Mouse (Mus musculus) forebrain, embryonic 15.5 days (tissue): ENCODE data around the gene Macrod2. TPM values are rescaled to one million over a fixed set of nuclear protein-coding genes. Genes with fewer than 3 reads are reported as not detected.

Source experiments
- ATAC-seq: fragments of 200-750 bp; cut with Nextera tagmentation; replicated peaks from 2 replicates; pipeline ENCODE4 v1.8.0; 2017; ENCODE audit warnings: mild to moderate bottlenecking, moderate TSS enrichment, moderate library complexity
- H3K27ac ChIP-seq: fragments of 300-500 bp; sonication (generic); replicated peaks from 2 replicates; pipeline ENCODE4 v1.5.1; 2015; ENCODE audit warnings: mild to moderate bottlenecking, inconsistent platforms
- H3K27me3 ChIP-seq: fragments of 300-500 bp; sonication (generic); 2 replicates; pipeline ENCODE4 v1.6.1; 2015; ENCODE audit warnings: inconsistent platforms
- H3K36me3 ChIP-seq: fragments of 300-500 bp; sonication (generic); 2 replicates; pipeline ENCODE4 v1.6.1; 2015; ENCODE audit warnings: mild to moderate bottlenecking, inconsistent platforms
- H3K4me1 ChIP-seq: fragments of 300-500 bp; sonication (generic); 2 replicates; pipeline ENCODE4 v1.6.1; 2015; ENCODE audit warnings: inconsistent platforms
- H3K4me2 ChIP-seq: fragments of 300-500 bp; sonication (generic); replicated peaks from 2 replicates; pipeline ENCODE4 v1.6.1; 2015; ENCODE audit warnings: mild to moderate bottlenecking, inconsistent platforms
- H3K4me3 ChIP-seq: fragments of 300-500 bp; sonication (generic); 2 replicates; pipeline ENCODE4 v1.5.1; 2015; ENCODE audit warnings: mild to moderate bottlenecking, inconsistent platforms
- H3K9ac ChIP-seq: fragments of 300-500 bp; sonication (generic); replicated peaks from 2 replicates; pipeline ENCODE4 v1.6.1; 2015; ENCODE audit warnings: mild to moderate bottlenecking, inconsistent platforms
- H3K9me3 ChIP-seq: fragments of 300-500 bp; sonication (generic); 2 replicates; pipeline ENCODE4 v1.6.1; 2016; ENCODE audit warnings: inconsistent platforms
- WGBS: fragments of 180-500 bp; shearing (Covaris S2); methylation state at CpG from one replicate; pipeline ENCODE4 v1.1.7; 2015; ENCODE audit warnings: mixed read lengths; 5-methylcytosine and 5-hydroxymethylcytosine counted together
- polyA plus RNA-seq: library from polyadenylated mRNA; unstranded; fragments of >200 nt; fragmentation: Nextera tagmentation; extraction: Ambion mirVana; gene quantifications from 2 replicates; pipeline ENCODE4 v1.2.1, GENCODE M21; 2015

Macrod2 gene
- polyA plus RNA-seq, 1 experiment from 2014 or later = 93.1 TPM

DNA sequence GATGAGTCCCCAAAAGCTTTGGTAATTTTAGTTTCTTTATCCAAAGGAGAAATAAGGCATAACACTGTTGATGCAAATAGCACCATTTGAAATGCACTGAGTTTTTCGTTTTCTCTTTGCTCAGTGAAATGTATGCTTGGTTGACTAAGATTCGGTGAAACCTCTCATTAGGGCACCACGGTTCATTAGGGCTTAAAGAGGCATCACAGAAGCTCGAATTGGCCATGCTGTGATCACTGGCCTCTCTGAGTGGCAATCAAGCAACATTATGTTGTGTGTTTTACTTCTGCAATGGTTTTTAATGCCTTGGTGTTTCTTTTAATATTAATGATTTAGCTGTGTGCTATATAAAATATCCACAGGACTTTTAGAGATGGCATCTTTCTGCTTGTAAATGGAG, 768.8 kb downstream of the Macrod2 start:
- Histone ChIP-seq H3K9ac (no peak overlapping the region), H3K4me3 (no peak overlapping the region), H3K4me1 (no peaks in the 10 kb centered on the region), H3K27me3 (no peaks in the 10 kb centered on the region), H3K9me3 (no peaks in the 10 kb centered on the region), H3K27ac (no peak overlapping the region), H3K36me3 (no peaks in the 10 kb centered on the region), H3K4me2 (no peak overlapping the region)
- ATAC-seq = 0 out of 2 replicates have a peak, but pooled peaks have one; percentile 51
- 6% methylated on average over 4 of the region's 4 CpGs for WGBS

DNA sequence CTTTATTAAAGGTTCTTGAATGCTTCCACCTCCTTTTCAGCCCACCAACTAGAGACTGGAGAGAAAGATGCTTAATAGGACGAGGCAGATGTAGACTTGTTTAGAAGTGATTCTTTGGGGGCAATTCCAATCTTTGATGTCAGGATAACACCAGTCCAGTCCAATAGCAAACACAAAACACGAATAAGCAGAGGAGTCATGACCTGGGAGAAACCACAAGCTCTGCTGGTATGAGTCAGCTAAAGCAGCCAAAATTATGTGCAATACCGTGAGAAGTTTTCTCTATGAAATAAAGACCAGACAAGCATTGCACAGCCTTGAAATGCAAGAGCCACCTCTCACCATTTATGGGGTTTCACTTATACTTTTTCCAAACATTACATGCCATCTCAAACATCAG, 774.5 kb downstream of the Macrod2 start:
- no peaks in the 10 kb centered on the region for H3K9me3 ChIP-seq
- WGBS = 84% methylated on average over 3 of the region's 3 CpGs
- no peak overlapping the region for H3K9ac ChIP-seq
- no peak overlapping the region for H3K27ac ChIP-seq
- no peak for ATAC-seq
- no peak overlapping the region for H3K4me2 ChIP-seq
- H3K27me3 ChIP-seq = no peaks in the 10 kb centered on the region
- no peak overlapping the region for H3K4me3 ChIP-seq
- no peaks in the 10 kb centered on the region for H3K36me3 ChIP-seq
- no peaks in the 10 kb centered on the region for H3K4me1 ChIP-seq

DNA sequence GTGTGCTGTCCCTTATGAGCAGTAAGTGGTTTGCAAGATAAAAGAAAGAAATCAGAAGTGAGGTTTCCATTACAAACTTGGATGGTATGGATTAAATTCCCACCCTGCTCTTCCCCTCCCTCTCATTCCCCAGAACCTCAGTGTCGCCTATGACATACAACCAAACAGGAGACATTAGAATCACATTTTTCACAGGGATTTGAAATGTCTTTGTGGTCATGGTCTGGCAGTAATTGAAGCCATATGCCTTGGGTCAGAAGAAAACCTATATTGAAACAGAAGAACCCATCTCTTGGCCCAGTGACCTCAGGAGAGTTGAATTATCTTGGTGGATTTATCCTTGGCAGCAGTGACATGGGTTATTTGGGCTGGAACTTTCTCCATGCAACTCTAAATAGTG, 778.1 kb downstream of the Macrod2 start:
- 88% methylated on average over 1 of the region's 1 CpGs for WGBS
- no peaks in the 10 kb centered on the region for H3K9me3 ChIP-seq
- no peak overlapping the region for H3K4me3 ChIP-seq
- H3K4me2 ChIP-seq = no peak overlapping the region
- H3K27ac ChIP-seq = no peak overlapping the region
- H3K9ac ChIP-seq = no peak overlapping the region
- H3K36me3 ChIP-seq = no peaks in the 10 kb centered on the region
- no peaks in the 10 kb centered on the region for H3K27me3 ChIP-seq
- ATAC-seq = no peak
- no peaks in the 10 kb centered on the region for H3K4me1 ChIP-seq

DNA sequence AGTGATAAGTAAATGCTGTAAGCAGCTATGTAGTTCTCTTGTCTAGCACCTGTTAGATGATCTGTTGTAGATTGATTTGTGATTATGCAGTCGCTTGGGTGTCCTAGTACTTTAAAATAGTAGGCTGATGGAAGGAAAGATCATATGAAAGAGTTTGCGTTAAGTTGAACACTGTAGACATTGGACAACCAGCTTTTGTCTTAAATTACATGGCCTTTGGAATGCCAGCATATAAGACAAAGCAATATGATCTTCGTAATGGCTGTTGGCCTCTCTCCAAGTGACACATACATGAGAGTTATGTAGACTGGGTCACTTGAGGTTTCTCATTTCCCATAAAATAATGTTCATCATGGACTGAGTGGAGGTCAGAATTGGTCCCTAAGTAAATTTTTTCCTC, 778.5 kb downstream of the Macrod2 start:
- ATAC-seq = no peak
- Histone ChIP-seq H3K36me3 (no peaks in the 10 kb centered on the region), H3K4me1 (no peaks in the 10 kb centered on the region), H3K9ac (no peak overlapping the region), H3K4me2 (no peak overlapping the region), H3K27ac (no peak overlapping the region), H3K9me3 (no peaks in the 10 kb centered on the region), H3K27me3 (no peaks in the 10 kb centered on the region), H3K4me3 (no peak overlapping the region)
- 91% methylated on average over 3 of the region's 3 CpGs for WGBS

DNA sequence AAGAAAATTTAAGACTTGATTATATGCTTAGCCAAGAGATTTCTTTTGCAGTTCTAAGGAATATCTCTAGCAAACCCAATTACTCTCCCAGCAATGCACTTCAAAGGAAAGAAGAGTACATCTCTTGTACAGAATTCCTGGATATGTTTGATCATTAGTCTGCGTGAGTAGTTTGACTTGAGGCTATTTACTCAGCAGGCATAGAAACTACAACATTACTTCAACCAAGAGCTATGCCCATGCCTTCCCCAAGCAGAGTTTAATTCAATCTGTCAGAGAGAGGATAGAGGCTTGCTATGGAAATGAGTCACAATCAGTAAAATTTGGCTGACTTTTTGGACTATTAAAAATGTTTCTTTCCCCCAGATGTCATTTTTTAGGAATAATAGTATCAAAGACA, 785.5 kb downstream of the Macrod2 start:
- H3K36me3 ChIP-seq = no peaks in the 10 kb centered on the region

DNA sequence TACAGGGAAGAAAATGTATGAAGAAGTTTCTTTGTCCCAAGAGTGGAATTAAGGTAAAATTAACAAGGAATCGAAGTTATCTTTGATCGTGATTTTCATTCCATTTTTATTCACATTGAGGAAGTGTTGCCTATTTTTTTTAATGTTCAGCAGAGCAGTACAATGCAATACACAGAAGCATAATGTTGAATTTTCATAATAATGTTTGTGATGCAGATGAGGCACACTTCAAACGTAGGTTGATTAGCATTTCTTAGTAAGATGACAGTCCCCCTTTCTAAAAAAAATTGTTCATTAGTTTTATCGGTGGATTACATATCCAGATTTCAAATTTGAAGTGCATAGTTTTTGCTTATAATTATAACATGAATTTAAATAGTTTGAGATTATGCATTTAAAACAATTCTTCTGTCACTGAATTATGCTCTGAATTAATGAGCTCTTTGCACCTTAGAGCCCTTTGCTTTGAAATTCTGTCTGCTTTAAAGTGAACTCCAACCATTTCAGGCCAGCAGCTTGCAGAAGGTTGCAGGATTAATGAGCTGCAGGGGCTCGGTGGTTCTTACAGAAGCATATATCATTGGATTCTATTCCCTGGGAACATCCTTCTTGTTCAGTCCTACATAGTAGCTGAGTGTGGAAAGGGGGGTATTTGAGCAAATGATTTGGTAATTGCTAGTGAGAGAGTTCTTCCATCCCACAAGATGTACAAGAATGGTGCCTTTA, 787.1 kb downstream of the Macrod2 start:
- peak overlapping the region; percentile 37; the same call in 1 of the 2 replicates for H3K27ac ChIP-seq
- H3K36me3 ChIP-seq = no peaks in the 10 kb centered on the region
- H3K4me3 ChIP-seq = no peak overlapping the region
- no peaks in the 10 kb centered on the region for H3K9me3 ChIP-seq
- H3K4me1 ChIP-seq = peaks cover 7% of the 10 kb centered on the region
- no peak overlapping the region for H3K4me2 ChIP-seq
- no peak for ATAC-seq
- H3K9ac ChIP-seq = no peak overlapping the region
- 25% methylated on average over 5 of the region's 5 CpGs for WGBS
- no peaks in the 10 kb centered on the region for H3K27me3 ChIP-seq

More for the DNA sequence above, 785.5 kb downstream of the Macrod2 start:
- H3K27ac ChIP-seq = no peak overlapping the region
- no peaks in the 10 kb centered on the region for H3K9me3 ChIP-seq
- no peak overlapping the region for H3K4me3 ChIP-seq
- no peak overlapping the region for H3K9ac ChIP-seq
- ATAC-seq = no peak
- WGBS = 31% methylated on average over 1 of the region's 1 CpGs
- H3K27me3 ChIP-seq = no peaks in the 10 kb centered on the region
- H3K4me1 ChIP-seq = peaks cover 7% of the 10 kb centered on the region
- no peak overlapping the region for H3K4me2 ChIP-seq

DNA sequence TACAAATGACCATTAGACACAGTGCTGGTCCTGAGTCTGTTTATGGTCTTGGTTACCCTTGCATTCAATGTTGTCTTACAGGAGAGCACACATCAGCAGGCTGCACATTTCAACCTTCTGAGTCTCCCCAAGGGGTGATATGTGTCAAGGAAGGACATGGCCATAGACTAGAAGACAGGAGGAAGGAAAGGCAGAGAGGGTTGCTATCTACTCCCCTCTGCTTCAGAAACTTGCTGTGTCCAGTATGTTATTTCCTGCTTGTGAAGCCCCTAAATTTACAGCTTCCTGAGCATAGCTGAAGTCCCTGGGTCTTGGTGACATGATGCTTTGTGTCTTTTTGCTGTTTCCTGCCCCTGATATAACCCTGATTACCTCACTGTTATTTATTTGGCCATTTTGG, 799.4 kb downstream of the Macrod2 start:
- Histone ChIP-seq H3K4me1 (no peaks in the 10 kb centered on the region), H3K9me3 (no peaks in the 10 kb centered on the region), H3K27me3 (no peaks in the 10 kb centered on the region), H3K27ac (no peak overlapping the region), H3K4me2 (no peak overlapping the region), H3K4me3 (no peak overlapping the region), H3K9ac (no peak overlapping the region), H3K36me3 (no peaks in the 10 kb centered on the region)
- ATAC-seq = no peak

DNA sequence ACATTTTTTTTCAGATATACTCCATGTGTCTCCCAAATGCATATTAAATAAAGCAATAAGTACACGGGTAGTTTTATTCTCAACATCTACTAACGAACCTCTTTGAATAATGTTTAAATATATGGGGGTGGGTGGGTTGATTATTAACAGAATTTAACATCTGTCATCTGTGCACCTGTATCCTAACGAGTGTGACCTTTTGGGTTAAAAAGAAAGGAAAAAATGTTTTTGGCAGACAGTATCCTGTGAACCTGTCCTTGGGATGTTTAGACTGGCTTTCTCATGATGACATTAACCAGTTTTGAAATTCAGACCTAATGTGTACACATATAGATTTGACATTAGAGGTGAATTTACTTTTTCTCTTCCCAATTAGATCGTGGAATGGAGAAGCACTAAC, 805.4 kb downstream of the Macrod2 start:
- H3K27ac ChIP-seq = no peak overlapping the region
- no peaks in the 10 kb centered on the region for H3K27me3 ChIP-seq
- ATAC-seq = no peak
- H3K4me2 ChIP-seq = no peak overlapping the region
- H3K9me3 ChIP-seq = no peaks in the 10 kb centered on the region
- WGBS = 38% methylated on average over 4 of the region's 4 CpGs
- H3K4me1 ChIP-seq = no peaks in the 10 kb centered on the region
- no peak overlapping the region for H3K4me3 ChIP-seq
- H3K9ac ChIP-seq = no peak overlapping the region
- H3K36me3 ChIP-seq = no peaks in the 10 kb centered on the region

DNA sequence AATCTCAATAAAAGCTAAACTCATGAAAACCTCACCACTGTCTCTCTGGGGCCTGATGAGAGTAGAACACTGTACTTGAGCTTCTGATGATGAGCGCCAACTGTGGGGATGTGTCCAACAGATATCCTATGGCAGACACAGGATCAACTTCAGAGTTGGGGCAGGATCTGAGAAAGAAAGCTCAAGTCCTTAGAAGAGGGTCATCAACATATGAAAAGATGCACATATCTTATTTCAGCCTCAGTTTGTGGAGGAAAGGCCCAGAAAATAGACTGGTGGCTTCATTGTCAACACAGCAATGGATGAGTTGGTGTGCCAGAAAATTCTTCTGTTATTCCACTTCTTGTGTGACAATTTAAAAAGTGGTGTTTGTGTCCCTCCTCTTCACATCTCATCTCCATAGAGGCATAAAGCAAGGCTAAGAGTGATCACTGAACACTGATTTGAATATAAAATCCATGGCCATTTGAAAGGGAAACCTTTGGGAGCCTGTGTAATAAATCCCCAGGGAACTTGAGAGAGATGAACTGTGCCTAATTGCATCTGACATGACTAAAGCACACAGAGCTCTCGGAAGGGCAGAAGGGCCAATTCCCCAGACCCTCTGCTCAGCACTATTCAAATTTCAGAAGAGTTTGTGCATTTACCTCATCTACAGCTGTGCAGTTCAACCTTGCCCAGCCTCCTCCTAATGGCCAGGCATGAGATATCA, 806.4 kb downstream of the Macrod2 start:
- H3K36me3 ChIP-seq = no peaks in the 10 kb centered on the region
- H3K9me3 ChIP-seq = no peaks in the 10 kb centered on the region
- H3K9ac ChIP-seq = no peak overlapping the region
- WGBS = 75% methylated on average over 2 of the region's 2 CpGs
- H3K4me1 ChIP-seq = no peaks in the 10 kb centered on the region
- H3K4me2 ChIP-seq = no peak overlapping the region
- no peaks in the 10 kb centered on the region for H3K27me3 ChIP-seq
- no peak overlapping the region for H3K27ac ChIP-seq
- H3K4me3 ChIP-seq = no peak overlapping the region
- no peak for ATAC-seq

DNA sequence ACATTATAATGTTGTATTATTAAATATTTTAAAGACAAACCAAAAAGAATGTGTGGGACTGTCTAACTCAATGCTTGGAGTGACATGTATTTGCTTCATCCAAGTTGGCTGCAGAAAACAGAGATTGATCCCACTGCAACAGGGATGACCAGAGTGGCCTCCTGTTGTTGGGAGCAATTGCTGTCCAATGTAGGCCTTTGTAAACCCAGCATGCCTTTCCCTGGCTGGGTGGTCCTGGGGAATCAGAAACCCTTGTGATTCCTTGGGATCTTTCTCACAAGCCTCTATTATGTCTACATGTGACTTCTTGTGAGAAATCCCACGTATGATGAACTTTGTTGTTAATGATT, 806.9 kb downstream of the Macrod2 start:
- H3K9ac ChIP-seq = no peak overlapping the region
- no peaks in the 10 kb centered on the region for H3K36me3 ChIP-seq
- no peak overlapping the region for H3K27ac ChIP-seq
- no peak overlapping the region for H3K4me3 ChIP-seq
- no peaks in the 10 kb centered on the region for H3K9me3 ChIP-seq
- H3K27me3 ChIP-seq = no peaks in the 10 kb centered on the region
- H3K4me2 ChIP-seq = no peak overlapping the region
- no peak for ATAC-seq
- WGBS = 82% methylated on average over 1 of the region's 1 CpGs
- no peaks in the 10 kb centered on the region for H3K4me1 ChIP-seq

DNA sequence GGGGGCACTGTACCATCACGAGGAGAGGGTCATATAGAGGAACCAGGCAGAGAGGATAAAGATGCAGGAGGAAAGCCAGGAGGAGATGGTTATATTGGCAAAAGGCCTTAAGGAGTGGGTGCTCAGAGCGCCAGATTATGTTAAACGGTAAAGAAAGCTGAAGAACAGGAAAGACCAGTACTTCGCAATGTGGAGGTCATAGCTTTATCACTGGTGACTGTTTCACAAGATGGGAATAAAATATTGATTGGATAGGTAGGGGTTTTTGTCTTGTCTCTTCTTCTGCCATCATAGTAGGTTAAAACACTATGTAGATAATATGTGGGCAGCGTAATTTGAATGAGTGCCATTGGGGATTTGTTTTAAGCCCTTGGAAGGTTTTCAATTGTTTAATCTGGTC, 816.2 kb downstream of the Macrod2 start:
- Histone ChIP-seq H3K4me1 (no peaks in the 10 kb centered on the region), H3K4me2 (no peak overlapping the region), H3K36me3 (no peaks in the 10 kb centered on the region), H3K4me3 (no peak overlapping the region), H3K27ac (no peak overlapping the region), H3K27me3 (no peaks in the 10 kb centered on the region), H3K9ac (no peak overlapping the region), H3K9me3 (no peaks in the 10 kb centered on the region)
- no peak for ATAC-seq
- whole genome bisulfite sequencing = 88% methylated on average over 5 of the region's 5 CpGs

DNA sequence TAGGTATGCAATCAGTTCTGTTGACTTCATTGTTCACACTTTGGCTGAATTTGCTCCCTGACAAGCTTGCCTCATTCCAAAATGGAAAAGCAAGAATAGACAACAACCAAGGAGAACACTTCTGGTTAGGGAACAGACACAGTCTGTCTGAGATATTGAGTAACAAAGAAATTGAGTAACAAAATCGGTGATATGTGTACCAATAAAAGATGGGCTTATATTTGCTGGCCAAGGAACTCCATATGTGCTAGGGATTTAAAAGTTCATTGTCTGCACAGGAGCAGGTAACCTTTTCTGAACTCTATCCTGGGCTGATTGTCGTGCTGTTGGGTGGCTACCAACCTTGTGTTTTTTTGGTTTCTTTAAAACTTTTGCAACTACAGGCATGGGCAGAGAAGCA, 817.2 kb downstream of the Macrod2 start:
- H3K4me2 ChIP-seq = no peak overlapping the region
- WGBS = 91% methylated on average over 2 of the region's 2 CpGs
- H3K4me1 ChIP-seq = peaks cover under 1% of the 10 kb centered on the region; the same call in 1 of the 2 replicates
- H3K4me3 ChIP-seq = no peak overlapping the region
- no peak overlapping the region for H3K27ac ChIP-seq
- H3K36me3 ChIP-seq = no peaks in the 10 kb centered on the region
- H3K9me3 ChIP-seq = no peaks in the 10 kb centered on the region
- no peak overlapping the region for H3K9ac ChIP-seq
- no peak for ATAC-seq
- H3K27me3 ChIP-seq = no peaks in the 10 kb centered on the region

DNA sequence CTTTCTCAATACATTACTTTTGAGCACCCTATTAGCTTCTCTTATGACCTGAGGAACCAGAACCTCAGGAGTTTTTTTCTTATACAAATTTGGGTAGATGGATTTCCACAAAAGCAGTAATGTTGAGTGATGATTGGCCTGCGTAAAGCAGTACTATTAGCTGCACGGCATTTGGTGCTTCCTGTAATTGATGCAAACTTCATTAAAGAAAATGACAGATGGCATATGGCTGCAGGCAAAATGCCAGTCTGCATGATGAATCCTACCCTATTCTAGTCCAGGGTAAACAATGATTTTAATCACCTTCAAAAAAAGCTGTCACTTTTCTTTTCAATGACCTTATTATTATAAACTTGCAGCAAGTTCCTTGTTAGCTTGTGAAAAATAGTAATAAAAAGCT, 822.4 kb downstream of the Macrod2 start:
- no peaks in the 10 kb centered on the region for H3K27me3 ChIP-seq
- H3K4me1 ChIP-seq = peaks cover 10% of the 10 kb centered on the region
- H3K4me3 ChIP-seq = no peak overlapping the region
- ATAC-seq = peak; percentile 86
- H3K9ac ChIP-seq = no peak overlapping the region
- no peaks in the 10 kb centered on the region for H3K36me3 ChIP-seq
- 27% methylated on average over 2 of the region's 2 CpGs for WGBS
- H3K9me3 ChIP-seq = 0 out of 2 replicates have a peak, but pooled peaks cover 8% of the 10 kb centered on the region
- no peak overlapping the region for H3K4me2 ChIP-seq
- no peak overlapping the region for H3K27ac ChIP-seq
